Mouse (Mus musculus) small intestine, adult 2 months (tissue): ENCODE data around the gene Ppp1r8. TPM values are rescaled to one million over a fixed set of nuclear protein-coding genes. Genes with fewer than 3 reads are reported as not detected.

ENCODE experiments used
- H3K27ac ChIP-seq: fragments of 200-500 bp; 2 replicates; pipeline ENCODE4 v1.5.1; 2012; ENCODE audit warnings: low read depth, low read length, control low read depth, inconsistent platforms; ENCODE audit not compliant: insufficient read depth
- H3K27me3 ChIP-seq: fragments of 200-500 bp; 2 replicates; pipeline ENCODE4 v1.6.1; 2012; ENCODE audit warnings: mild to moderate bottlenecking, moderate library complexity, low read length, inconsistent platforms; ENCODE audit not compliant: control insufficient read depth, insufficient read depth
- H3K36me3 ChIP-seq: fragments of 200-500 bp; 2 replicates; pipeline ENCODE4 v1.6.1; 2012; ENCODE audit warnings: mild to moderate bottlenecking, low read length, control low read depth, inconsistent platforms; ENCODE audit not compliant: control insufficient read depth, insufficient read depth
- H3K4me1 ChIP-seq: fragments of 200-500 bp; 2 replicates; pipeline ENCODE4 v1.6.1; 2012; ENCODE audit warnings: low read length, inconsistent platforms, mixed read lengths; ENCODE audit not compliant: control insufficient read depth, insufficient read depth, insufficient read length
- H3K4me3 ChIP-seq: fragments of 200-500 bp; 2 replicates; pipeline ENCODE4 v1.5.1; 2012; ENCODE audit warnings: low read depth, mild to moderate bottlenecking, control low read depth, inconsistent platforms, low read length, moderate library complexity
- CTCF ChIP-seq: fragments of 200-500 bp; IDR thresholded peaks from 2 replicates; pipeline ENCODE4 v1.5.1; 2012; ENCODE audit warnings: low read depth, mild to moderate bottlenecking, control low read depth, inconsistent platforms, low read length, moderate library complexity, mixed read lengths; ENCODE audit not compliant: insufficient replicate concordance, insufficient read length; ENCODE audit errors: extremely low read depth
- POLR2A ChIP-seq: fragments of 200-500 bp; IDR thresholded peaks from 2 replicates; pipeline ENCODE4 v1.6.1; 2012; ENCODE audit warnings: low read depth, mild to moderate bottlenecking, control low read depth, inconsistent platforms, low read length, moderate library complexity
- WGBS: fragments of 180-500 bp; shearing (Covaris S2); methylation state at CpG from one replicate; pipeline ENCODE4 v1.1.7; 2018; 5-methylcytosine and 5-hydroxymethylcytosine counted together
- polyA plus RNA-seq: library from polyadenylated mRNA; depleted of rRNA; stranded (reverse); fragments of >200 nt; gene quantifications from 2 replicates; pipeline ENCODE4 v1.2.3, GENCODE M21; 2012

The Ppp1r8 gene
- polyA plus RNA-seq, 1 experiment, result 15.6 TPM

GRCm38 (mm10) chr4:132823614-132824366 is 19.2 kb downstream of the Ppp1r8 start:
- Histone ChIP-seq H3K27ac (no peak overlapping the region), H3K27me3 (no peaks in the 10 kb centered on the region), H3K36me3 (peaks cover 21% of the 10 kb centered on the region), H3K4me1 (no peaks in the 10 kb centered on the region), H3K4me3 (no peak overlapping the region)
- 58% methylated on average over 8 of the region's 8 CpGs for WGBS
- TF ChIP-seq CTCF (peak; percentile 82; the same call in 1 of the 2 replicates), POLR2A (no peak)

- no peak overlapping the region for H3K4me3 ChIP-seq
- TF ChIP-seq CTCF, result no peak
- no peak for TF ChIP-seq POLR2A
- H3K4me1 ChIP-seq, result no peaks in the 10 kb centered on the region
- no peaks in the 10 kb centered on the region for H3K36me3 ChIP-seq
- H3K27me3 ChIP-seq, result no peaks in the 10 kb centered on the region
- H3K27ac ChIP-seq, result no peak overlapping the region
- WGBS, result 65% methylated on average over 2 of the region's 2 CpGs
Observed at GRCm38 (mm10) chr4:132818442-132818841, 24.5 kb downstream of the Ppp1r8 start.

GRCm38 (mm10) chr4:132816855-132817254 is 26.1 kb downstream of the Ppp1r8 start:
- H3K27me3 ChIP-seq, result no peaks in the 10 kb centered on the region
- WGBS, result 71% methylated on average over 2 of the region's 2 CpGs
- H3K36me3 ChIP-seq, result no peaks in the 10 kb centered on the region
- no peak overlapping the region for H3K4me3 ChIP-seq
- no peaks in the 10 kb centered on the region for H3K4me1 ChIP-seq
- peak overlapping the region; percentile 32; the same call in 1 of the 2 replicates for H3K27ac ChIP-seq
- TF ChIP-seq POLR2A (no peak), CTCF (no peak)

GRCm38 (mm10) chr4:132816404-132816803 is 26.6 kb downstream of the Ppp1r8 start:
- WGBS, result 66% methylated on average over 7 of the region's 7 CpGs
- Histone ChIP-seq H3K27me3 (no peaks in the 10 kb centered on the region), H3K27ac (peak overlapping the region; percentile 5; the same call in 1 of the 2 replicates), H3K36me3 (no peaks in the 10 kb centered on the region), H3K4me3 (no peak overlapping the region), H3K4me1 (no peaks in the 10 kb centered on the region)
- TF ChIP-seq CTCF (no peak), POLR2A (no peak)

GRCm38 (mm10) chr4:132809621-132810020 is 33.3 kb downstream of the Ppp1r8 start:
- Histone ChIP-seq H3K27me3 (no peaks in the 10 kb centered on the region), H3K4me1 (peaks cover 13% of the 10 kb centered on the region; the same call in 1 of the 2 replicates), H3K4me3 (no peak overlapping the region), H3K27ac (peak overlapping the region; percentile 45), H3K36me3 (no peaks in the 10 kb centered on the region)
- TF ChIP-seq POLR2A (no peak), CTCF (no peak)
- 79% methylated on average over 5 of the region's 5 CpGs for WGBS

GRCm38 (mm10) chr4:132807771-132808641 is 35.0 kb downstream of the Ppp1r8 start:
- TF ChIP-seq POLR2A (no peak), CTCF (no peak)
- WGBS, result 59% methylated on average over 5 of the region's 5 CpGs
- H3K4me1 ChIP-seq, result peaks cover 13% of the 10 kb centered on the region; the same call in 1 of the 2 replicates

More at GRCm38 (mm10) chr4:132807771-132808641, 35.0 kb downstream of the Ppp1r8 start:
- peak overlapping the region; percentile 82 for H3K27ac ChIP-seq
- H3K36me3 ChIP-seq, result no peaks in the 10 kb centered on the region
- no peak overlapping the region for H3K4me3 ChIP-seq
- H3K27me3 ChIP-seq, result no peaks in the 10 kb centered on the region
